ENCODE assay signal across 34 mouse cellular contexts in the genomic region with DNA sequence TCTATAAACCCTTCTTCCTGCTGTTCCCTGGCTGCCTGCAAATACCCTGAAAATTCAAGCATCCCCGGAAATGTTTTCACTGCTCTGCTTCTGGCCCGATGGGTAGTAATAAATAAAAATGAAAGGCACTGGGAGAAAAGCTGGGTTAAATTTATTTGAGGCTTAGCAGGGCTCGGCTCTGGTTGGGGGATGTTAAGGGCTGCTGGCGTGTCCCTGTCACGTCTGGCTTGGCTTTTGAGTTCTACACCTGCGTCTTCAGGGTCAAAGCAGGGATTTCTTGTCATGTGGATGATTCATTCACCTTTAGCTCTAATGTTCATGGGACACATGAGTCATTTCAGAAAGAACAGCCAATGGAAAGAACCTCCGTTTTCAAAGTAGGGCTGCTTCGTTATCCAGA. TPM values are rescaled to one million over a fixed set of nuclear protein-coding genes. Genes with fewer than 3 reads are reported as not detected.
DNase-seq lines count a peak whose midpoint lies in the region; ATAC-seq and TF ChIP-seq lines count a peak whose summit lies in the region.
"Had no signal": no experiment of that assay in that cellular context is flagged by ENCODE, and none has a peak within 500 bp of the region (broad histone marks: within the 10 kb centered on the region; RNA-seq: fewer than 3 reads in every experiment).

No protein-coding gene starts in this region.

- peak overlapping the region; percentile 44 for H3K27ac ChIP-seq in intestine, embryonic 14.5 days (ENCODE audit: low read depth)
- H3K27ac ChIP-seq in intestine, postnatal 0 days (ENCODE audit: low read depth, low read length), result no peak overlapping the region; the same call in 1 of the 2 replicates
- no peak overlapping the region for H3K27ac ChIP-seq in lung, postnatal 0 days (ENCODE audit: low read length)
- peak overlapping the region; percentile 88 for H3K27ac ChIP-seq in stomach, embryonic 16.5 days (ENCODE audit: low read length)
- H3K27ac ChIP-seq: heart, embryonic 10.5 days; heart, embryonic 15.5 days; hindbrain, embryonic 14.5 days; layer of hippocampus, adult 2 months; limb, embryonic 13.5 days had no signal

- no peak for TF ChIP-seq CTCF in intestine, postnatal 0 days (IDR thresholded peaks at IDR 0.05; ENCODE audit: low read depth)
- no peak for TF ChIP-seq CTCF in lung, postnatal 0 days (IDR thresholded peaks at IDR 0.05)

- H3K9me3 ChIP-seq in intestine, embryonic 14.5 days (ENCODE audit: control insufficient read depth, low read length), result no peaks in the 10 kb centered on the region
- H3K9me3 ChIP-seq in intestine, postnatal 0 days (ENCODE audit: control insufficient read depth), result no peaks in the 10 kb centered on the region
- no peaks in the 10 kb centered on the region for H3K9me3 ChIP-seq in lung, postnatal 0 days (ENCODE audit: low read length)
- H3K9me3 ChIP-seq in stomach, embryonic 16.5 days (replicated peaks; ENCODE audit: control insufficient read depth, low read length), result no peaks in the 10 kb centered on the region
- H3K9me3 ChIP-seq: heart, embryonic 10.5 days; heart, embryonic 15.5 days; intestine, embryonic 15.5 days; limb, embryonic 13.5 days had no signal

- 25% methylated on average over 8 of the region's 8 CpGs for WGBS in intestine, embryonic 14.5 days
- WGBS in intestine, postnatal 0 days, result 41% methylated on average over 8 of the region's 8 CpGs
- WGBS in lung, postnatal 0 days, result 60% methylated on average over 8 of the region's 8 CpGs
- 43% methylated on average over 8 of the region's 8 CpGs for WGBS in stomach, embryonic 16.5 days

- peaks cover 26% of the 10 kb centered on the region for H3K4me1 ChIP-seq in intestine, embryonic 14.5 days (replicated peaks; ENCODE audit: control insufficient read depth, insufficient read depth, low read length)
- H3K4me1 ChIP-seq in intestine, postnatal 0 days (replicated peaks; ENCODE audit: control insufficient read depth, insufficient read depth, low read length), result peaks cover 3% of the 10 kb centered on the region; the same call in 1 of the 2 replicates
- peaks cover 3% of the 10 kb centered on the region; the same call in 1 of the 2 replicates for H3K4me1 ChIP-seq in lung, postnatal 0 days (ENCODE audit: insufficient read depth, low read depth, low read length)
- H3K4me1 ChIP-seq in stomach, embryonic 16.5 days (ENCODE audit: control insufficient read depth, insufficient read depth, low read length), result peaks cover 22% of the 10 kb centered on the region

- TF ChIP-seq EP300 in lung, postnatal 0 days (IDR thresholded peaks at IDR 0.05), result peak; percentile 49

- no peak overlapping the region for H3K9ac ChIP-seq in intestine, embryonic 14.5 days (ENCODE audit: low read length)
- H3K9ac ChIP-seq in intestine, postnatal 0 days (ENCODE audit: low read depth, low read length), result no peak overlapping the region
- no peak overlapping the region for H3K9ac ChIP-seq in lung, postnatal 0 days (replicated peaks; ENCODE audit: low read depth)
- H3K9ac ChIP-seq in stomach, embryonic 16.5 days (ENCODE audit: low read length), result no peak overlapping the region
- H3K9ac ChIP-seq: heart, embryonic 15.5 days; hindbrain, embryonic 14.5 days; intestine, embryonic 15.5 days; limb, embryonic 13.5 days had no signal

- H3K4me3 ChIP-seq in intestine, embryonic 14.5 days (ENCODE audit: low read depth, low read length), result no peak overlapping the region
- H3K4me3 ChIP-seq in intestine, postnatal 0 days (ENCODE audit: low read depth, low read length), result no peak overlapping the region
- no peak overlapping the region for H3K4me3 ChIP-seq in lung, postnatal 0 days (ENCODE audit: low read depth, low read length)
- no peak overlapping the region for H3K4me3 ChIP-seq in stomach, embryonic 16.5 days (replicated peaks; ENCODE audit: low read length)
- H3K4me3 ChIP-seq: erythroblast, embryonic 14.5 days; heart, embryonic 10.5 days; heart, embryonic 15.5 days; intestine, embryonic 15.5 days; layer of hippocampus, adult 2 months; limb, embryonic 13.5 days had no signal

- DNase-seq in adrenal gland, postnatal 14 days, result peak; percentile 10
- DNase-seq in adrenal gland, postnatal 4 days (ENCODE audit: low spot score in 2 of 2), result no peak
- DNase-seq in intestine, embryonic 14.5 days (ENCODE audit: low spot score), result peak; percentile 56
- no peak for DNase-seq in lung, postnatal 0 days (ENCODE audit: low spot score)
- no peak for DNase-seq in lung, postnatal 14 days
- no peak for DNase-seq in layer of hippocampus, postnatal 10 days (ENCODE audit: low spot score in 2 of 2)
- DNase-seq: adrenal gland, postnatal 10 days; cerebellum, adult 2 months; cerebellum, postnatal 14 days; gastrocnemius, postnatal 10 days; heart, postnatal 36 days; kidney, postnatal 25 days; lung, postnatal 10 days; retina, postnatal 1 day; right cerebral cortex, postnatal 14 days; thymus, adult 2 months; thymus, postnatal 36 days had no signal

- H3K27me3 ChIP-seq in intestine, embryonic 14.5 days (replicated peaks; ENCODE audit: control insufficient read depth, insufficient read depth, low read length), result no peaks in the 10 kb centered on the region
- no peaks in the 10 kb centered on the region for H3K27me3 ChIP-seq in intestine, postnatal 0 days (replicated peaks; ENCODE audit: control insufficient read depth, insufficient read depth, low read length)
- no peaks in the 10 kb centered on the region for H3K27me3 ChIP-seq in lung, postnatal 0 days (replicated peaks; ENCODE audit: insufficient read depth, low read length)
- no peaks in the 10 kb centered on the region for H3K27me3 ChIP-seq in stomach, embryonic 16.5 days (ENCODE audit: control insufficient read depth, insufficient read depth, low read length)
- H3K27me3 ChIP-seq: heart, embryonic 15.5 days; intestine, embryonic 15.5 days; Patski had no signal

- H3K4me2 ChIP-seq in intestine, embryonic 14.5 days (ENCODE audit: low read length), result no peak overlapping the region
- no peak overlapping the region for H3K4me2 ChIP-seq in intestine, postnatal 0 days (replicated peaks; ENCODE audit: low read depth)
- H3K4me2 ChIP-seq in lung, postnatal 0 days (replicated peaks; ENCODE audit: low read depth, low read length), result no peak overlapping the region
- no peak overlapping the region for H3K4me2 ChIP-seq in stomach, embryonic 16.5 days (ENCODE audit: low read depth, low read length)
- H3K4me2 ChIP-seq: heart, embryonic 15.5 days; hindbrain, embryonic 14.5 days; intestine, embryonic 15.5 days; limb, embryonic 13.5 days; liver, embryonic 11.5 days; midbrain, embryonic 11.5 days had no signal

- no peaks in the 10 kb centered on the region for H3K36me3 ChIP-seq in intestine, embryonic 14.5 days (ENCODE audit: control insufficient read depth, insufficient read depth, low read length)
- H3K36me3 ChIP-seq in intestine, postnatal 0 days (ENCODE audit: control insufficient read depth, insufficient read depth), result no peaks in the 10 kb centered on the region
- no peaks in the 10 kb centered on the region for H3K36me3 ChIP-seq in lung, postnatal 0 days (ENCODE audit: insufficient read depth, low read length)
- H3K36me3 ChIP-seq in stomach, embryonic 16.5 days (ENCODE audit: control insufficient read depth, insufficient read depth, low read length), result no peaks in the 10 kb centered on the region
- H3K36me3 ChIP-seq: heart, embryonic 10.5 days; heart, embryonic 15.5 days; intestine, embryonic 15.5 days; limb, embryonic 13.5 days had no signal

- ATAC-seq in intestine, embryonic 14.5 days (replicated peaks; ENCODE audit: low FRiP score, low TSS enrichment, low read depth), result no peak
- ATAC-seq in intestine, postnatal 0 days, result no peak
- ATAC-seq in lung, postnatal 0 days, result no peak
- ATAC-seq in stomach, embryonic 16.5 days (ENCODE audit: insufficient read depth, low FRiP score), result no peak
- ATAC-seq: forebrain, embryonic 16.5 days; midbrain, embryonic 16.5 days; Patski had no signal

RNA-seq across cellular contexts. Expression of a gene that starts 26.7 kb away (rescaled TPM):
- total RNA-seq in adrenal gland, postnatal 14 days (2021), result not detected in 2 replicates
- total RNA-seq in adrenal gland, postnatal 4 days (2021), result 1 to 10 TPM; 1.3 to 4.0 TPM
- 9.6 and 9.7 TPM in 2 replicates for polyA plus RNA-seq in intestine, embryonic 14.5 days (2014; fragmentation: Nextera tagmentation; extraction: Ambion mirVana)
- 10.8 and 11.9 TPM in 2 replicates for polyA plus RNA-seq in intestine, postnatal 0 days (2015; fragmentation: Nextera tagmentation; extraction: Ambion mirVana)
- polyA plus RNA-seq in lung, postnatal 0 days (2015; fragmentation: Nextera tagmentation; extraction: Ambion mirVana), result 19.2 and 22.4 TPM in 2 replicates
- polyA plus RNA-seq in stomach, embryonic 16.5 days (2015; fragmentation: Nextera tagmentation; extraction: Ambion mirVana), result 15.8 and 16.4 TPM in 2 replicates
- total RNA-seq in layer of hippocampus, postnatal 10 days (2021), result under 1 TPM in 1 of 2 experiments, not detected in 1; 0.82 TPM
- total RNA-seq: layer of hippocampus, adult 2 months; megakaryocyte, adult 5-6 weeks; MEL had no signal
- polyA plus RNA-seq: cortical plate, adult 2 months; erythroblast, embryonic 14.5 days; forebrain, embryonic 16.5 days; hindbrain, embryonic 14.5 days; midbrain, embryonic 16.5 days had no signal

Comparison
In these comparisons a context has a peak if more than half of its experiments do, and no peak if none do; other contexts are left out.
1. DNase-seq: peak in adrenal gland, postnatal 14 days (single experiment) and intestine, embryonic 14.5 days (single experiment); none in adrenal gland, postnatal 4 days (0 of 2), lung, postnatal 0 days (single experiment), lung, postnatal 14 days (single experiment) and layer of hippocampus, postnatal 10 days (0 of 2).
2. H3K27ac ChIP-seq: peak in intestine, embryonic 14.5 days (single experiment) and stomach, embryonic 16.5 days (single experiment); none in intestine, postnatal 0 days (single experiment) and lung, postnatal 0 days (single experiment).